Mouse (Mus musculus) ES-Bruce4 (cell line): ENCODE measurements around the gene Plagl1. TPM values are rescaled to one million over a fixed set of nuclear protein-coding genes. Genes with fewer than 3 reads are reported as not detected.

Experiments
- H3K27ac ChIP-seq: 2 replicates; pipeline ENCODE4 v1.5.1; 2012; ENCODE audit warnings: low read length, inconsistent platforms; ENCODE audit not compliant: insufficient read depth
- H3K27me3 ChIP-seq: 2 replicates; pipeline ENCODE4 v1.6.1; 2012; ENCODE audit warnings: mild to moderate bottlenecking, low read length, inconsistent platforms; ENCODE audit not compliant: control insufficient read depth, poor library complexity, insufficient read depth, severe bottlenecking
- H3K36me3 ChIP-seq: 2 replicates; pipeline ENCODE4 v1.6.1; 2012; ENCODE audit warnings: inconsistent platforms, mild to moderate bottlenecking, low read length, moderate library complexity; ENCODE audit not compliant: control insufficient read depth, poor library complexity, insufficient read depth, severe bottlenecking
- H3K4me1 ChIP-seq: one replicate; pipeline ENCODE4 v1.8.1; 2011; ENCODE audit warnings: low read length; ENCODE audit not compliant: control insufficient read depth, insufficient read depth
- H3K4me3 ChIP-seq: 2 replicates; pipeline ENCODE4 v1.5.1; 2011; ENCODE audit warnings: low read depth, mild to moderate bottlenecking, low read length
- H3K9ac ChIP-seq: 2 replicates; pipeline ENCODE4 v1.6.1; 2012; ENCODE audit warnings: low read depth, mild to moderate bottlenecking, inconsistent platforms; ENCODE audit not compliant: poor library complexity, severe bottlenecking
- H3K9me3 ChIP-seq: replicated peaks from 2 replicates; pipeline ENCODE4 v1.6.1; 2012; ENCODE audit warnings: mild to moderate bottlenecking, low read length, inconsistent platforms; ENCODE audit not compliant: control insufficient read depth, poor library complexity, insufficient read depth, severe bottlenecking
- CTCF ChIP-seq: IDR thresholded peaks from one replicate; pipeline ENCODE4 v1.8.1; 2011; ENCODE audit warnings: low read depth, low read length
- EP300 ChIP-seq: IDR thresholded peaks from 2 replicates; pipeline ENCODE4 v1.6.1; 2011; ENCODE audit warnings: low read depth, low read length; ENCODE audit not compliant: insufficient read depth
- POLR2A ChIP-seq: IDR thresholded peaks from one replicate; pipeline ENCODE4 v1.8.1; 2011; ENCODE audit warnings: low read length; ENCODE audit not compliant: insufficient read depth
- polyA plus RNA-seq: library from polyadenylated mRNA; stranded (reverse); fragments of >200 nt; gene quantifications from 2 replicates; pipeline ENCODE4 v1.2.4, GENCODE M21; 2011; ENCODE audit warnings: low read depth; ENCODE audit not compliant: missing spikeins, insufficient read depth, insufficient read length

Plagl1 gene
- polyA plus RNA-seq, 1 experiment: 23.2 TPM

GRCm38 (mm10) chr10:13135276-13135675 is 75.0 kb downstream of the Plagl1 start:
- H3K36me3 ChIP-seq: no peaks in the 10 kb centered on the region
- H3K27me3 ChIP-seq: no peaks in the 10 kb centered on the region; the same call in 1 of the 2 replicates
- H3K4me1 ChIP-seq: no peaks in the 10 kb centered on the region
- H3K9me3 ChIP-seq: no peaks in the 10 kb centered on the region
- H3K4me3 ChIP-seq: no peak overlapping the region
- no peak overlapping the region for H3K27ac ChIP-seq
- TF ChIP-seq CTCF: no peak
- TF ChIP-seq POLR2A: no peak
- no peak for TF ChIP-seq EP300
- H3K9ac ChIP-seq: no peak overlapping the region

- no peaks in the 10 kb centered on the region for H3K4me1 ChIP-seq
- H3K36me3 ChIP-seq: no peaks in the 10 kb centered on the region
- no peak overlapping the region for H3K4me3 ChIP-seq
- H3K9me3 ChIP-seq: no peaks in the 10 kb centered on the region
- no peak overlapping the region for H3K27ac ChIP-seq
- no peaks in the 10 kb centered on the region; the same call in 1 of the 2 replicates for H3K27me3 ChIP-seq
- TF ChIP-seq POLR2A: no peak
- no peak for TF ChIP-seq EP300
- no peak for TF ChIP-seq CTCF
- H3K9ac ChIP-seq: no peak overlapping the region
Measured at GRCm38 (mm10) chr10:13135751-13136150, 75.4 kb downstream of the Plagl1 start.

GRCm38 (mm10) chr10:13137906-13138305 is 77.6 kb downstream of the Plagl1 start:
- no peaks in the 10 kb centered on the region for H3K36me3 ChIP-seq
- H3K4me3 ChIP-seq: no peak overlapping the region
- TF ChIP-seq CTCF: no peak
- no peak overlapping the region for H3K27ac ChIP-seq
- no peak overlapping the region for H3K9ac ChIP-seq
- no peaks in the 10 kb centered on the region; the same call in 1 of the 2 replicates for H3K27me3 ChIP-seq
- H3K4me1 ChIP-seq: no peaks in the 10 kb centered on the region
- no peaks in the 10 kb centered on the region for H3K9me3 ChIP-seq

GRCm38 (mm10) chr10:13140434-13140833 is 80.1 kb downstream of the Plagl1 start:
- Histone ChIP-seq H3K9me3 (no peaks in the 10 kb centered on the region), H3K9ac (no peak overlapping the region), H3K4me3 (no peak overlapping the region), H3K4me1 (no peaks in the 10 kb centered on the region), H3K27ac (no peak overlapping the region), H3K36me3 (no peaks in the 10 kb centered on the region), H3K27me3 (no peaks in the 10 kb centered on the region; the same call in 1 of the 2 replicates)
- TF ChIP-seq CTCF: no peak
- TF ChIP-seq EP300: no peak
- no peak for TF ChIP-seq POLR2A

- TF ChIP-seq EP300 (no peak), CTCF (no peak), POLR2A (no peak)
- Histone ChIP-seq H3K36me3 (no peaks in the 10 kb centered on the region), H3K9ac (no peak overlapping the region), H3K4me3 (no peak overlapping the region), H3K27me3 (no peaks in the 10 kb centered on the region), H3K9me3 (no peaks in the 10 kb centered on the region), H3K27ac (no peak overlapping the region), H3K4me1 (no peaks in the 10 kb centered on the region)
Measured at GRCm38 (mm10) chr10:13150435-13150834, 90.1 kb downstream of the Plagl1 start.

GRCm38 (mm10) chr10:13151353-13151752 is 91.0 kb downstream of the Plagl1 start:
- Histone ChIP-seq H3K4me1 (no peaks in the 10 kb centered on the region), H3K9ac (no peak overlapping the region), H3K4me3 (no peak overlapping the region), H3K9me3 (no peaks in the 10 kb centered on the region), H3K27me3 (no peaks in the 10 kb centered on the region), H3K27ac (no peak overlapping the region), H3K36me3 (no peaks in the 10 kb centered on the region)
- TF ChIP-seq CTCF: no peak
- TF ChIP-seq EP300: no peak
- no peak for TF ChIP-seq POLR2A
